ENCODE assay signal across 26 mouse cellular contexts in genomic region chr3:105010681-105011339, GRCm38 (mm10). TPM values are rescaled to one million over a fixed set of nuclear protein-coding genes. Genes with fewer than 3 reads are reported as not detected.
"Had no signal": no experiment of that assay in that cellular context is flagged by ENCODE, and none has a peak within 500 bp of the region (broad histone marks: within the 10 kb centered on the region; RNA-seq: fewer than 3 reads in every experiment).

No protein-coding gene starts in this region.

- H3K4me2 ChIP-seq: limb, embryonic 13.5 days; liver, embryonic 12.5 days; liver, embryonic 15.5 days; lung, embryonic 15.5 days; midbrain, embryonic 13.5 days; neural tube, embryonic 13.5 days had no signal

- H3K27ac ChIP-seq: limb, embryonic 10.5 days; limb, embryonic 13.5 days; liver, embryonic 12.5 days; liver, embryonic 15.5 days; lung, embryonic 15.5 days; midbrain, embryonic 10.5 days; midbrain, embryonic 13.5 days; neural tube, embryonic 13.5 days; stomach, postnatal 0 days had no signal

- H3K4me3 ChIP-seq: limb, embryonic 10.5 days; limb, embryonic 13.5 days; liver, embryonic 12.5 days; liver, embryonic 15.5 days; lung, embryonic 15.5 days; megakaryocyte, embryonic 14.5 days; midbrain, embryonic 10.5 days; midbrain, embryonic 13.5 days; myocyte; neural tube, embryonic 13.5 days had no signal

- DNase-seq: kidney, adult 2 months; kidney, postnatal 14 days; liver; lung, adult 18-20 months; lung, postnatal 10 days; lung, postnatal 36 days; right cerebral cortex, postnatal 14 days; right cerebral cortex, postnatal 4 days; thymus, adult 2 months; thymus, postnatal 14 days; thymus, postnatal 4 days had no signal

- H3K4me1 ChIP-seq: limb, embryonic 13.5 days; liver, embryonic 12.5 days; liver, embryonic 15.5 days; megakaryocyte, embryonic 14.5 days; midbrain, embryonic 10.5 days; midbrain, embryonic 13.5 days; neural tube, embryonic 13.5 days had no signal

- H3K9me3 ChIP-seq: limb, embryonic 10.5 days; limb, embryonic 13.5 days; liver, embryonic 12.5 days; liver, embryonic 15.5 days; lung, embryonic 15.5 days; megakaryocyte, embryonic 14.5 days; midbrain, embryonic 10.5 days; midbrain, embryonic 13.5 days; neural tube, embryonic 13.5 days had no signal

- H3K9ac ChIP-seq: limb, embryonic 13.5 days; liver, embryonic 12.5 days; liver, embryonic 15.5 days; lung, embryonic 15.5 days; midbrain, embryonic 13.5 days; neural tube, embryonic 13.5 days had no signal

- H3K36me3 ChIP-seq: liver, embryonic 12.5 days; liver, embryonic 15.5 days had no signal

- H3K27me3 ChIP-seq: limb, embryonic 13.5 days; liver, embryonic 12.5 days; liver, embryonic 15.5 days; lung, embryonic 15.5 days; midbrain, embryonic 13.5 days; neural tube, embryonic 13.5 days had no signal

- ATAC-seq: inflammation-experienced regulatory T-cells, adult 6 months; intestine, embryonic 16.5 days; liver, embryonic 12.5 days; midbrain, embryonic 13.5 days; midbrain, embryonic 16.5 days had no signal

RNA-seq across cellular contexts. Expression of gene 4930564D02Rik, which starts 55.8 kb away (rescaled TPM):
- polyA plus RNA-seq: inflammation-experienced regulatory T-cells, adult 6 months; intestine, embryonic 16.5 days; kidney, adult 2 months; limb, embryonic 10.5 days; limb, embryonic 13.5 days; liver, embryonic 12.5 days; liver, embryonic 15.5 days; lung, embryonic 15.5 days; midbrain, embryonic 10.5 days; midbrain, embryonic 13.5 days; midbrain, embryonic 16.5 days; myocyte; neural tube, embryonic 13.5 days; stomach, embryonic 14.5 days; stomach, postnatal 0 days; thymus, adult 2 months had no signal
